Mouse (Mus musculus) hindbrain, embryonic 12.5 days (tissue): ENCODE measurements around the gene Zfp513. TPM values are rescaled to one million over a fixed set of nuclear protein-coding genes. Genes with fewer than 3 reads are reported as not detected.
"Not testable (repeated sequence)": the region's sequence is repeated elsewhere in the genome, so short reads cannot be mapped to it uniquely, and the experiment has no call there.

Source experiments
- ATAC-seq: fragments of 200-750 bp; cut with Nextera tagmentation; 2 replicates; pipeline ENCODE4 v1.8.0; 2017; ENCODE audit warnings: moderate TSS enrichment; ENCODE audit not compliant: low FRiP score
- H3K27ac ChIP-seq: fragments of 300-500 bp; sonication (generic); 2 replicates; pipeline ENCODE4 v1.5.1; 2016; ENCODE audit warnings: mild to moderate bottlenecking
- H3K27me3 ChIP-seq: fragments of 300-500 bp; sonication (generic); 2 replicates; pipeline ENCODE4 v1.6.1; 2016; ENCODE audit warnings: mild to moderate bottlenecking
- H3K36me3 ChIP-seq: fragments of 300-500 bp; sonication (generic); 2 replicates; pipeline ENCODE4 v1.6.1; 2016; ENCODE audit warnings: mild to moderate bottlenecking
- H3K4me1 ChIP-seq: fragments of 300-500 bp; sonication (generic); 2 replicates; pipeline ENCODE4 v1.6.1; 2016
- H3K4me2 ChIP-seq: fragments of 300-500 bp; sonication (generic); replicated peaks from 2 replicates; pipeline ENCODE4 v1.6.1; 2016; ENCODE audit warnings: mild to moderate bottlenecking
- H3K4me3 ChIP-seq: fragments of 300-500 bp; sonication (generic); 2 replicates; pipeline ENCODE4 v1.5.1; 2016; ENCODE audit warnings: mild to moderate bottlenecking
- H3K9ac ChIP-seq: fragments of 300-500 bp; sonication (generic); 2 replicates; pipeline ENCODE4 v1.6.1; 2016; ENCODE audit warnings: mild to moderate bottlenecking, moderate library complexity
- H3K9me3 ChIP-seq: fragments of 300-500 bp; sonication (generic); replicated peaks from 2 replicates; pipeline ENCODE4 v1.6.1; 2016; ENCODE audit warnings: mild to moderate bottlenecking
- WGBS: fragments of 180-500 bp; shearing (Covaris S2); methylation state at CpG from one replicate; pipeline ENCODE4 v1.1.7; 2016; 5-methylcytosine and 5-hydroxymethylcytosine counted together
- polyA plus RNA-seq: library from polyadenylated mRNA; unstranded; fragments of >200 nt; fragmentation: Nextera tagmentation; extraction: Ambion mirVana; gene quantifications from 2 replicates; pipeline ENCODE4 v1.2.1, GENCODE M21; 2016

The Zfp513 gene
- polyA plus RNA-seq, 1 experiment from 2014 or later, result 22.9 TPM

DNA sequence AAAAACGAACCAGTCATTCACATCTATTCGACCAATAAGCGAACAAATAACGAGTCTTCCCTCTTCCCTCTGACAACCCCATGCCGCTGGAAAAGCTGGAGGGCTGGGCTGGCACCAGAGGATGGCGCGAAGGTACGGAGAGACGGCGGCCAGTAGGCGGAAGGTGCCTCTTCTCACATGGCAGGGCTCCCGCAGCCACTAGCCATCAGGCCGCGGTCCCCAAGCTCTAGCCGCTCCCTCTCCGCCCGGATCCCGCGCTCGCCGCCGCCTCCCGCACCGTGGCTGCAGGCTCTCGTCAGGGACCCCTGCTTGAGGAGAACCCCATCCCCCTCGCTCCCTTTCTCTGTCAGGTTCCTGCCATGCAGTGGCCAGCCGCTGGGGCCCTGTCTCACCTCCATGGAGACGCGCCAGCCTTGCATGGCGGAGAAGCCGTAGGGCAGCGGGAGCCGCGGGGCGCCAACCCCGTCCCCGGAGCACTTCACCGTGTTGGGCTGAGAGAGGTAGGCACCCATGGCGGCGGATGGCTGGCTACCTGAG lies 17.9 kb upstream of the Zfp513 start:
- Histone ChIP-seq H3K27ac (peak overlapping the region; percentile 96), H3K36me3 (no peaks in the 10 kb centered on the region), H3K4me2 (peak overlapping the region; percentile 83), H3K4me3 (peak overlapping the region; percentile 97), H3K27me3 (no peaks in the 10 kb centered on the region), H3K9me3 (no peaks in the 10 kb centered on the region), H3K9ac (peak overlapping the region; percentile 95), H3K4me1 (peaks cover 9% of the 10 kb centered on the region)
- WGBS, result under 1% methylated on average over 40 of the region's 40 CpGs
- ATAC-seq, result peak; percentile 81

GRCm38 (mm10) chr5:31219474-31219873 lies 17.4 kb upstream of the Zfp513 start:
- peak overlapping the region; percentile 95 for H3K9ac ChIP-seq
- no peaks in the 10 kb centered on the region for H3K36me3 ChIP-seq
- no peaks in the 10 kb centered on the region for H3K27me3 ChIP-seq
- WGBS, result 2% methylated on average over 11 of the region's 11 CpGs
- ATAC-seq, result no peak
- H3K4me1 ChIP-seq, result peaks cover 9% of the 10 kb centered on the region
- H3K9me3 ChIP-seq, result no peaks in the 10 kb centered on the region
- H3K27ac ChIP-seq, result peak overlapping the region; percentile 96
- peak overlapping the region; percentile 83 for H3K4me2 ChIP-seq
- peak overlapping the region; percentile 97 for H3K4me3 ChIP-seq

GRCm38 (mm10) chr5:31219070-31219469 lies 17.0 kb upstream of the Zfp513 start:
- Histone ChIP-seq H3K4me2 (peak overlapping the region; percentile 83), H3K4me3 (0 out of 2 replicates have a peak overlapping the region, but pooled peaks have one; percentile 97), H3K9ac (peak overlapping the region; percentile 18; the same call in 1 of the 2 replicates), H3K36me3 (no peaks in the 10 kb centered on the region), H3K9me3 (no peaks in the 10 kb centered on the region), H3K27ac (no peak overlapping the region), H3K4me1 (peaks cover 9% of the 10 kb centered on the region), H3K27me3 (no peaks in the 10 kb centered on the region)
- ATAC-seq, result no peak
- 2% methylated on average over 2 of the region's 2 CpGs for WGBS

DNA sequence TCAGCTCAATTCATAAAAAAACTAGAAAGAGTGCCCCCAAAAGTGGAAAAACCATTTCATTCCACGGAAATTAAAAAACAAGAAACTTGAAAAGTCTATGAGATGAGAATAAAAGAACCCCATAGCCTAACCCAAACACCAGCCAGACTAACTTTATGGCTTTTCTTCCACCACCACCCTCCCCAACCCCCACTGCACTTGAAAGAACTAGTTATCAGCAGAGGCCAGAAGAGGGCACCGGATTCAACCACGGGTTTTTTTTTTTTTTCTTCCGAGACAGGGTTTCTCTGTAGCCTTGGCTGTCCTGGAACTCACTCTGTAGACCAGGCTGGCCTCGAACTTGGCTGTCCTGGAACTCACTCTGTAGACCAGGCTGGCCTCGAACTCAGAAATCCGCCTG lies 16.2 kb upstream of the Zfp513 start:
- H3K4me2 ChIP-seq, result no peak overlapping the region
- 65% methylated on average over 7 of the region's 7 CpGs for WGBS
- H3K9ac ChIP-seq, result no peak overlapping the region
- no peaks in the 10 kb centered on the region for H3K9me3 ChIP-seq
- peaks cover 9% of the 10 kb centered on the region for H3K4me1 ChIP-seq
- no peak overlapping the region for H3K27ac ChIP-seq
- H3K27me3 ChIP-seq, result no peaks in the 10 kb centered on the region
- no peak for ATAC-seq
- no peaks in the 10 kb centered on the region for H3K36me3 ChIP-seq
- no peak overlapping the region for H3K4me3 ChIP-seq

DNA sequence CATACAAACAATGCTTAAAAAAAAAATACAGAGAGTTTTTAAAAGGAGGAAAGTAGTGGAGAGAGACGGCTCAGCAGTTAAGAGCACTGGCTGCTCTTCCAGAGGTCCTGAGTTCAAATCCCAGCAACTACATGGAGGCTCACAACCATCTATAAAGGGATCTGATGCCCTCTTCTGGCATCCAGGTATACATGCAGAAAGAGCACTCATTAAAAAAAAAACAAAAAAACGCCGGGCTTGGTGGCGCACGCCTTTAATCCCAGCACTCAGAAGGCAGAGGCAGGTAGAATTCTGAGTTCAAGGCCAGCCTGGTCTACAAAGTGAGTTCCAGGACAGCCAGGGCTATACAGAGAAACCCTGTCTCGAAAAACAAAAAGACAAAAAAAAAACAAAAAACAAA lies 14.5 kb upstream of the Zfp513 start:
- not testable (repeated sequence) for H3K36me3 ChIP-seq, H3K9me3 ChIP-seq, H3K4me1 ChIP-seq, H3K27me3 ChIP-seq, H3K27ac ChIP-seq, ATAC-seq, H3K4me3 ChIP-seq, H3K9ac ChIP-seq, H3K4me2 ChIP-seq
- WGBS, result 87% methylated on average over 6 of the region's 6 CpGs

DNA sequence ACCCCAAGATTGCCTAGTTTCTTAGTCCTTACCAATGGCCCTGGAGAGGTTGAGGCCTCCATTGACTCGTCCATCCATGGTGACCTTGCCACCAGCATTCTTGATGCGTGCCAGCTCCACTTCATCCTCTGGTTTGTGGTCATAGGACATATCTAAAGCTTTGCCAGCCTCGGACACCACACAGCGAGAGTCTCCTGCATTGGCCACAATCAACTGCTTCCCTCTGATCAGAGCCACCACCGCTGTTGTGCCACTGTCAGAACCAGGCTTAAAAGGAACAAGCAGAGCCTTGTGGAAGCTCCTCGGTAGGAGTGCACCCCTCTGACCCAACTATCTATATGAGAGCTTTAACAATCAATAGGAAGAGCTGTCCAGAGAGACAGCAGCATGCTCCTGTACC lies 2.3 kb upstream of the Zfp513 start:
- Histone ChIP-seq H3K4me2 (no peak overlapping the region), H3K4me1 (peaks cover 22% of the 10 kb centered on the region), H3K4me3 (no peak overlapping the region), H3K9ac (no peak overlapping the region), H3K27ac (no peak overlapping the region), H3K9me3 (peaks cover 6% of the 10 kb centered on the region), H3K36me3 (peaks cover 61% of the 10 kb centered on the region), H3K27me3 (no peaks in the 10 kb centered on the region)
- WGBS, result 91% methylated on average over 6 of the region's 6 CpGs
- ATAC-seq, result no peak

DNA sequence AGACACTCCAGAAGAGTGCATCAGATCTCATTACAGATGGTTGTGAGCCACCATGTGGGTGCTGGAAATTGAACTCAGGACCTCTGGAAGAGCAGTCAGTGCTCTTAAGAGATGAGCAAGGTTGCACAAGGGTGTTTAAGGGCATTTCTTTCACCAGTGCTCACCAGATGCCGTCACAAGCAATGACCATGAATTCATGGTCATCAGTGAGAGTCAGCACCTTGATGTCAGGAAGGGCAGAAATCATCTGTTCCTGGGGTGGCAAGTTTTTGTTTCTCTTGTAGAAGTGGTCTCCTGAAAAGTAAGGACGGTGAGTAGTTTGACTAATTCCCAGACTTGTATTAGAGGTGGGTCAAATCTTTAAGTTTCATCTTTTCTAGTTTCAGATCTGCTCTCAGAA lies 1.8 kb upstream of the Zfp513 start:
- no peak for ATAC-seq
- no peak overlapping the region for H3K4me3 ChIP-seq
- no peak overlapping the region for H3K4me2 ChIP-seq
- H3K4me1 ChIP-seq, result peaks cover 22% of the 10 kb centered on the region
- H3K9ac ChIP-seq, result no peak overlapping the region
- peaks cover 6% of the 10 kb centered on the region for H3K9me3 ChIP-seq
- no peak overlapping the region for H3K27ac ChIP-seq
- H3K27me3 ChIP-seq, result no peaks in the 10 kb centered on the region
- WGBS, result 95% methylated on average over 2 of the region's 2 CpGs
- peaks cover 67% of the 10 kb centered on the region for H3K36me3 ChIP-seq

DNA sequence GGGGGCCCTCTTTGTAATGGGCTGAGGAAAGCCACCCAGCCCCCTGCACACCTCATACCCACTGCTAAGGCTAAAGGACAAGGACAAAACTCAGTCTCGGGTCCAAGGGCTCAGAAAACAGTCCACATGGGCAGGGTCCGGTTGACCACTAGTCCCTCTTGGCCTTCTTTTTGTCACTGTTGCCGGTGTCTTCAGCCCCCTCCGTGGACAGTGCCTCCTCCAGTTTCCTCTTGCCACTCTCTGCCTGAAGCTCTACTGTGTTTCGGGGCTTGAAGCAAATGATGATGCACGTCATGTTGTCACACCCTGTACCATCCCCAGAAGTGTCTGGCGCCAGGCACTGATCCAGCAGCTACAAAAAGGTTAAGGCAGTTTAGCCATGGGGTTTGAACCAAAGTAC lies 830 bp upstream of the Zfp513 start:
- no peaks in the 10 kb centered on the region for H3K27me3 ChIP-seq
- ATAC-seq, result no peak
- 80% methylated on average over 7 of the region's 7 CpGs for WGBS
- H3K9ac ChIP-seq, result peak overlapping the region; percentile 48; the same call in 1 of the 2 replicates
- peak overlapping the region; percentile 77 for H3K27ac ChIP-seq
- peaks cover 76% of the 10 kb centered on the region for H3K36me3 ChIP-seq
- peak overlapping the region; percentile 63 for H3K4me2 ChIP-seq
- peaks cover 22% of the 10 kb centered on the region for H3K4me1 ChIP-seq
- peaks cover 6% of the 10 kb centered on the region for H3K9me3 ChIP-seq
- peak overlapping the region; percentile 74 for H3K4me3 ChIP-seq

GRCm38 (mm10) chr5:31201042-31201741 lies 911 bp downstream of the Zfp513 start:
- ATAC-seq, result no peak
- WGBS, result 21% methylated on average over 13 of the region's 13 CpGs
- peaks cover 78% of the 10 kb centered on the region for H3K36me3 ChIP-seq

DNA sequence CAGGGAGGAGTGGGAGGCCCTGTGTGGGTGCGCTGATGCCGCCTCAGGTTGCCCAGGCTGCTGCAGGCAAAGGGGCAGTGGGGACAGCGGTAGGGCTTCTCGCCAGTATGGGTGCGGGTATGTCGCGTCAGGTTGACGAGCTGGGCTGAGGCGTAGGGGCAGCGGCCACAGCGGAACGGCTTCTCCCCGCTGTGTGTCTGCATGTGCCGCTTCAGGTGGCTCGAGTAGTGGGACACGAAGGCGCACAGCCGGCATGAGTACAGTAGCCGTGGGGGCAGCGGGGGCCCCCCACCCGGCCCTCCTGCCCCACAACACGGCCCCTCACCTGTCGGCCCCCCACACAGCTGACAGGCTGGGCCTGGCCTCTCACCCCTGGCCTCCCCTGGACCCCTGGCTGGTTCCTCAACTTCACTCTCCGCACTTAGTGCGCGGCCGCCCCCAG lies 1.8 kb downstream of the Zfp513 start:
- peaks cover 6% of the 10 kb centered on the region for H3K9me3 ChIP-seq
- 0 out of 2 replicates have a peak overlapping the region, but pooled peaks have one; percentile 2 for H3K27ac ChIP-seq
- ATAC-seq, result no peak
- H3K36me3 ChIP-seq, result peaks cover 77% of the 10 kb centered on the region
- H3K4me2 ChIP-seq, result peak overlapping the region; percentile 87
- WGBS, result 90% methylated on average over 27 of the region's 27 CpGs
- peak overlapping the region; percentile 20; the same call in 1 of the 2 replicates for H3K9ac ChIP-seq
- H3K4me1 ChIP-seq, result peaks cover 22% of the 10 kb centered on the region
- peak overlapping the region; percentile 10; the same call in 1 of the 2 replicates for H3K4me3 ChIP-seq
- H3K27me3 ChIP-seq, result no peaks in the 10 kb centered on the region

More at GRCm38 (mm10) chr5:31201042-31201741, 911 bp downstream of the Zfp513 start:
- Histone ChIP-seq H3K4me3 (peak overlapping the region; percentile 74), H3K27me3 (no peaks in the 10 kb centered on the region), H3K9ac (peak overlapping the region; percentile 91), H3K27ac (peak overlapping the region; percentile 77), H3K4me2 (peak overlapping the region; percentile 87), H3K4me1 (peaks cover 22% of the 10 kb centered on the region), H3K9me3 (peaks cover 6% of the 10 kb centered on the region)

- H3K9me3 ChIP-seq, result peaks cover 6% of the 10 kb centered on the region
- H3K27ac ChIP-seq, result no peak overlapping the region
- ATAC-seq, result no peak
- peaks cover 78% of the 10 kb centered on the region for H3K36me3 ChIP-seq
- H3K4me3 ChIP-seq, result no peak overlapping the region
- H3K27me3 ChIP-seq, result no peaks in the 10 kb centered on the region
- no peak overlapping the region for H3K4me2 ChIP-seq
- WGBS, result 86% methylated on average over 9 of the region's 9 CpGs
- peaks cover 22% of the 10 kb centered on the region for H3K4me1 ChIP-seq
- no peak overlapping the region for H3K9ac ChIP-seq
Measured at GRCm38 (mm10) chr5:31199893-31200292, 2.2 kb downstream of the Zfp513 start.

DNA sequence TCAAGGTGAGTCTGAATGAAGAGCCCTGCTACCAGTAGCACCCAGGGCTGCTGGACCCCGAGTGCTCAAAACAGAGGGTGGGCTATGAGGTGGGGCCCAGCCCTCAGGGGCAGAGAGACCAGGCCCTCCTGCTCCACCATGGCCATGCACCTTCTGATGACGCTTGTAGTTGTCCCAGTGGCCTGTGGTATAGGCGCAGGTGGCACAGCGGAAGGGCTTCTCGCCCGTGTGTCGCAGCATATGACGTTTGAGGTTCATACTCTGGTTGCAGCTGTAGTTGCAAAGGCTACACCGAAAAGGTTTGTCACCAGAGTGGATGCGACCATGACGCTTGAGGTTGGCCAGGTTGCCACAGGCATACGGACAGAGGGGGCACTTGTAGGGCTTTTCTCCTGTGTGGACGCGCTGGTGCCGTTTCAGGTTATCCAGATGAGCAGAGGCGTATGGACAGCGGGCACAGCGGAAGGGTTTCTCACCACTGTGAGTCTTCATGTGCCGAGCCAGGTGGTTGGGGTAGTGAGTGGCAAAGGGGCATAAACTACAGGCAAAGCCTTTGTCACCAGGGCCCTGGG lies 2.7 kb downstream of the Zfp513 start:
- Histone ChIP-seq H3K36me3 (peaks cover 78% of the 10 kb centered on the region), H3K9me3 (peaks cover 6% of the 10 kb centered on the region), H3K27ac (no peak overlapping the region), H3K4me2 (no peak overlapping the region), H3K4me1 (peaks cover 26% of the 10 kb centered on the region), H3K4me3 (no peak overlapping the region), H3K27me3 (no peaks in the 10 kb centered on the region), H3K9ac (no peak overlapping the region)
- WGBS, result 94% methylated on average over 19 of the region's 19 CpGs
- no peak for ATAC-seq
